Mouse (Mus musculus) G1E-ER4 (cell line): ENCODE results near the gene Cnmd. TPM values are rescaled to one million over a fixed set of nuclear protein-coding genes. Genes with fewer than 3 reads are reported as not detected.

Experiments used
- GATA1 ChIP-seq: IDR thresholded peaks from one replicate; pipeline ENCODE4 v1.8.0; 2012; ENCODE audit warnings: low read length, inconsistent platforms
- polyA plus RNA-seq: library from polyadenylated mRNA; stranded (reverse); fragments of >175 nt; gene quantifications from 2 replicates; pipeline ENCODE4 v1.2.3, GENCODE M21; 2012

Cnmd gene
- not detected in 2 replicates for polyA plus RNA-seq

DNA sequence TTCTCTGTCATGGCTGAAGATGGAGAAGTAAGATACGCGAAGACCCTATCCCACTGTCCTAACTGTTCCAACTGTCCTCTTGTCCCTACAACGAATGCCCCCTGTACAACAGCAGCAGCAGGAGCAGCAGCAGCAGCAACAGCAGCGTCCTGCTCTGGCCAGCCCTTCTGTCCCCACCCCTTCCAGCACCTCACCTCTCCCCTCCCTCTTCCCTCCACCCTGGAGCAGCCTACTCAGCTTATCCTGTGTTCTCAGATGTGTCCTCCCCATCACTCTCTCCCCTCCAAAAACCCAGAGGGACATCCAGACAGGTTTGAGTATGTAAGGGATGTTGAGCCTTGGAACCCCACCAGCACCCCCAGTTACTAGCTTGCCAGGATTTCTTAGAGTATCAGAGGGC, at the start of gene Cnmd:
Cnmd (minus strand) TSS at position 170 of the 400 bp plus-strand sequence.
- no peak for TF ChIP-seq GATA1

DNA sequence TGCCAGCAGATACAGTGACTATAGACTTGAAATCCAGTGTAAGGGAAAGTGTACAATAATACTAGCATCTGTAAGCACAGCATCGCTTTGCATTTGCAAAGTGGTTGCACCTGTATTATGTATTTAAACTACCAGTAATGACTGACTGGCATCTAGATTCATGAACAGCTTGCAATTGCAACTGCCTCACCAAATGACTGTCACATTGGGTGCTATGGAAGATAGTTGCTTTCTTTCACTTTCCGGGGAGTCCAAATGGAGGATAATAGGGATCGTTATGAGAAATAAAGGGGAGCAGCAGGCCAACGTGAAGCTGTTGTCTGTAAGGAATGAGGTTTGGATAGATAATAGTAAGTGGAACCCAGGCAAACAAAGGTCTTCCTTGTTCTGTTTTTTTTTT, 49.3 kb upstream of the Cnmd start:
- TF ChIP-seq GATA1: no peak

DNA sequence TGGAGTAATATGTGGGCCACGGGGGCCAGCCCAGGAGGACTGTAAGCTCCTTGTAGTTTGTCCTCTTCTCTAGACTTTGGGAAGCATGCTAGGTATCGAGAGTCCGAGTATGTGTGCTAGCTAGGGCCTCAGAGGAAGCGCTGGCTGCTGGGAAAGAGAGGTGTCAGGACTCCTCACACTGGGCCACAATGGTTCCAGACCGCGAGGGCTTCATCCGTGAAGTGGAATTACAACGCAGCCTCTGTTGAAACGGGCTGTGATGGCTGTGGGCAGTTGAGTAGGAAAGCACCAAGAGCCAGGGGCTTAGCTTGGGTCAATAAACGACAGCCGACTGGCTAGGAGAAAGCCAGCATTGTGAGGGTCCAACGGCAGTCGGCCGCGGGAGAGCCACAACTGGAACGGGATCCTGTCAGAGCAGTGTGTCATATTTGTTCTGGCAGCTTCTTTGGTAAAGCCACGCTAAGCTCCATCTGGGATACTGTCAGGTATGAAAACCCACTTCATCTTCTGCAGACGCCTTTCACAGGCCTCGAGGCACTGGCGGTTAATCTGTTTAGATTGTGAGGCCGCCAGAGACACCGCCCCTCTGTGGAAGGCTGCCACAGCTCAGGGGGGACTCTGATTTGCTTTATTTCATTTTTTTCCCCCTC, 41.7 kb upstream of the Cnmd start:
- TF ChIP-seq GATA1: no peak

DNA sequence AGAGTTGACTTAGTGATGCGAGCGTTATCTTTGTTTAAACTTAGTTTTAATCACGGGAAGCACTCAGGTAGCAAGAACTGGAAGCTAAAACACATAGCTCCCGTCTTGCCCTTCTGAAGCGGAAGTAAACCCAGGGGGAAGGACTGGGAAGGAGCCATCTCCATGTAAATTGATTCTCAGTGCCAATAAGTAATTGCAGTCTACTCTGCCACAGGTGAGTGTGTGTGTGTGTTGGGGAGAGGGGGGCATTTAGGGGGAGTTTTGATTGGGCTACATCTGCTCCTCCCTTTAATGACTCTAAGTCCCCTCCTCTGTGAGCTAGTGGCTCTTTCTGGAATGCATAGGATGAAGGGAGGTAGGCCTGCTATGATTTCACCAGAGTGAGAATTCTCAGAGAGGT, 39.6 kb upstream of the Cnmd start:
- no peak for TF ChIP-seq GATA1

DNA sequence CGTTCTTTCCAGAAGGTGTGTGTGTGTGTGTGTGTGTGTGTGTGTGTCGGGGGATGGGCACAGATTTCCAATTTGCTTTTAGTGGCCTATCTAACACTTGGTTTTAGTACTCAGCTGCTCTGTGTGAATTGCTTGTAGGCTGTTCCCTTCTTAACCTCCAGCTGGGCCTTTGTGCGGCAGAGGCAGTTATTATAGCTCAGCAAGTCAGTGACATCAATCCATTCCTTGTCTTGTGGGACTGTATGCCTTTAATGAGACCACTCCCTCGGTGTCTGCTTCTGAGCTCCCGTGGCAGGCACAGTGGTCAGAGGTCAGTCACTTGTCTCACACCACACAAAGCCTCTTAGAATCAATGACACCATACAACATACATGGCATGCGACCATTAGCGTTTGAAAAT, 39.1 kb upstream of the Cnmd start:
- no peak for TF ChIP-seq GATA1

DNA sequence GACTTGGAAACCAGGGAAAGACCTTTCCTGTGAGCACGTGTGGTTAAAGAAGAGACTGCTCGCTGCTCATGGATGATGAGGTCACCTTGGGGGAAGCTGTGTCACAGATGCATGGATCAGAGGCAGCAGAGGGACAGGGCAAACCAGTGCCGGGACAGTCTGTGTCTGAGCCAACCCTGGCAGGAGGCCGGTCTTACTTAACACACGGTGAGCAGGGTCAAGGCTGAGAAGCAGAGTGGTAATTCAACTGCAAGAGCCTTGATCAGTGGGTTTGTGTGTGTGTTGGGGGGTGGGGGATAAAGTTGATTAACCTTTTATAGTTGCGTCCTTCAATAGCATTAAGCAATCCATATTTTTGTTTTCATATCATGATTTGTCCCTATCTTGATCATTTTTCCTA, 37.4 kb upstream of the Cnmd start:
- no peak for TF ChIP-seq GATA1

DNA sequence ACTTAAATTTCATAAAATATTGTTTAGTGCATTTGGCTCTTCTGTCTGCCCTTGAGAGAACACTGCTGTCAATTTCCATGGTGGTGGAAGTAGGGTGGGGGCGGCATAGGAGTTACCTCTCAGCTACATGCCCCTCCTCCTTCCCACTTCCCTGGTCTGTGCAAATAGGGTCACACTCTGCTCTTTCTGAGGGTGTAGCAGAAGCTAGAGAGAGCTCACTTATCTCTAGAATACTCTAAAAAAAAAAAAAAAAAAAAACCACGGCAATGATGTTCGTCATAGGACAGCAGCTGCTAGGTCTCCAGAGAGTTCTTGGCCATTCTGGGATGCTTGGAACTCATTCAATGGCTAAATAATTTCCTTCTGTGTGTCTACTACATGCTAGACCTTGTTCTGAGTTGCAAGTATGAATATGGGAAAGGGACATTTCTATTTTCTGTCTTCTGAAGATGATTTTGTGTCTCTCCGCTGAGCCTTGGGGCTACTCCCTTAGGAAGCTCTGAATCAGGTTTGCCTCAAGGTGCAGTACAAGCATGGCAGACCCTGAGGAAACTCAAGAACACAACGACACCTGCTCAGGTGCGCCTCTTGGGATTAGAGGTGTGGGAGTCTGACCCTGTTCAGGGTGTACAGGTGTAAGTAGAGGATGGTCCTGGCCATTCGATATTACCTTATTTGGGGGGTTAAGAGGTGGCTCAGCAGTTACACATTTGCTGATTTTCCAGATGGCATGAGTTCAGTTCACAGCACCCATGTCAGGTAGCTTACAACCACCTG, 28.3 kb upstream of the Cnmd start:
- no peak for TF ChIP-seq GATA1

DNA sequence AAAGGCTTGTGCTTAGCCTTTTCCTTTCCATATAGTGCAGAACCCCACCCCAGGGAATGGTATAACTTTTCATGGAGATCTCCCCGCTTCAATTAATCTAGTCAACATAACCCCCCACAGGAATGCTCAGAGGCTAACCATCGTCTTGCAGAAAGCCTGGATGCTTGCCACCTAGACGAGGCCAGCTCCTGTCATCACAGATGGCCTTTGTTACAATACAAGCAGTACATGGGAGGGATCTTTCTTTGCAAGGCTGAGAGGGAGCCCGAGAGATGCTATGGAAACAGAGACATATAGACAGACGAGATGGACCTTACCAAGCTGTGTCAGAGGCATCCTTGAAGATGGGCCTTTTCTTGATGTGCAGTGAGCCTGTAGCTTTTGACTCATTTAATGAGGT, 18.7 kb upstream of the Cnmd start:
- TF ChIP-seq GATA1: no peak

DNA sequence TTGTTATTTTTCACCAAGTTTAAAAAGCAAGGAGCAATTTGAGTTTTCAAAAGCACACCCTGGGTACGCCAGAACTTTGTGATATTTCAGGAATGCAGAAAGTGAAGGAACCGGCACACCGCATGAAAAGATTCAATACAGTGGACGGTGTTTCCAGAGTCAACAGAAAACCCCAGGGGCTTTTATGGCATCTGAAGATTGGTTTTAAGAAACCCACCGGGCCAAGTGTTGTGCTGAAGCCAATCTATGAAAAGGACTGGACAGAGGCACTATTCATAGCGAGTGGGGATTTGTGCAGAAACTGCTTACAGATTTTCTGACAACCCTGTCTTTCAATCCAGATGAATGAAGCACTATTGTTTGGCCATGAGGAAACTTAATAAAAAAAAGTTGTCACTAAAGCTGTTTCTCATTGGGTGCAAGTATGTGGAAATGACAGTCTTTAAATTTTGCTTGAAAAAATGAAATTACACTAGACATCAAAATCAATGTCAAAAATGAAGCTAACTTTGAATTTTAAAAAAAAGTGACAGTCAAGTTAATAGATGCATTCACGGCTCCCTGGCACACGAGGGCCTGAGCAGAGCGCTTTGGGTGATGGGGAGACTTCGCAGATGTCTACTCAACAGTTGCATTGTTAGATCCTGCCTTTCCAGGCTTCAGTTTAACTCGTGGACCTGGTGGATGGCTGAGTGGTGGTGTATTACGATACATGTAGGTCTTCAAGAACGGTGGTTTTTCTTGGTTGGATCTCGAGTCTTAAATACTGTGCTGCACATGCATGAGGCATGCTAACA, 16.1 kb upstream of the Cnmd start:
- no peak for TF ChIP-seq GATA1

DNA sequence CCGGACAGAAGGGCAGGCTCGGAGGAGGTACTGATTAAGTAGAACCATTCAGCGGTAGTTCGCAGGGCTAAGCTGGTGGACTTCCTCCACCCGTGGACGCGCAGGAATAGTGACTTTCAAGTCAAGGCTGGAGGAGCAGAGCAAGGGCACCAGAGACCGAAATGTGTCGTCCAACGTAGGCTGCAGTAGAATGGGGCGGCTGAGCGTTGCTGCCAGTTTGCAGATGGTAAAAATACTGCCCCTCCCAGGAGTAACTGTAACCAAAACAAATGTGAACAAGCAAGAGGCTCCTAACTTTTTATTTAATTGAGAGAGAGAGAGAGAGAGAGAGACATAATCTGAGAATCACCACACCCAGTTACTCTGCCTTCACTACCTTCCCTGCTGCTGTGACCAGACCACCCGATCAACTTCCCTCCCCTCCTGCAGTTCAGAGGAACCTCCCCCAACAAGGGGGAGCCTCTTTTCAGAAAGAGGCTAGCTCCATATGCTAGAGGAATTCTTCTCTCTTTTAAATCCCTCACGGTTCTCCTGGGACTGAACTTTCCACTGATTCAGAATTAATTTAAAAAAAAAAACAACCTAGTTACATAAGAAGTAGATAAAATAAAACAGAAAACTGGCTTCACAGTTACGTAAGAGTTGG, 15.3 kb upstream of the Cnmd start:
- TF ChIP-seq GATA1: no peak

DNA sequence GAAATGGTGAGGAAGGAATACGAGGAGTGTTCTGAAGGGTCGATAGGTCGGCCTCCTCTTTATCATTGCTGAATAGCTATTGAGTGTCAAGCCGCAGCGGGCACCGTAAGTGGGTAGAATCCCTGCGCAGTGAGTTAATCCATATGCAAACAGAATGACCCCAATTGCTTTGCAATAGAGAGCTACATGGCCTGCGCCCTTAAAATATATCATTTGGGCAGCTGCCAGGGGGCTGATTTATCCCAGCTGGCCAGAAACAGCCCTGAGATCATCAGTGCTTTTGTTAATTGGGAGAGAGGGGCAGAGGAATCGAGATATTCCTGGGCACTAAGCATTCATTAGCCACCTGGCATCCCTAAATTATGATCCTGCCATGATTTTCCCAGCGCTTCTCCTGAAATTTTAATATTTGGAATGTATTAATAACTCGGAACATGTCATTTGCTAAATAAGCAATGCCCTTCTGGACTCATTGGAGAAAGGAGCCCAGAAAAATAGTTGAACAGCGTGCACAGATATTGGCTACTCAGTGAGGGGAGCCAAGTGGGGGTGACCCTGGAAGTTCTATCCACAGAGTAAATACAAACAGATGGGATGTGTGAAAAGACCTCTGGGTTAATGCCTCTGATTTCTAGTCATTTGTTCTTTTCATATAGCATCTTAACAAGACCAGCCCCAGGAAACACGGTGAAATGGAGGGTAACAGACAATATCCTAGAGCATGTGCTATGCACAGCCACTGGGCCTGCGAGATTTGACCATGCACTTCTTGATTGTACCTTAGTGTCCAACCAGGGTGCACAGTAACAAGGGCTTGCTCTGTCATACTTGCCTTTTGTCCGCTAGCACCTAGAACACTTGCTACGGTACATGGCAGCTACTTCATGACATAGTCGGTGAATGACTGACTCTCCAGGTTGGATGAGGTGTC, 11.4 kb upstream of the Cnmd start:
- TF ChIP-seq GATA1: no peak

DNA sequence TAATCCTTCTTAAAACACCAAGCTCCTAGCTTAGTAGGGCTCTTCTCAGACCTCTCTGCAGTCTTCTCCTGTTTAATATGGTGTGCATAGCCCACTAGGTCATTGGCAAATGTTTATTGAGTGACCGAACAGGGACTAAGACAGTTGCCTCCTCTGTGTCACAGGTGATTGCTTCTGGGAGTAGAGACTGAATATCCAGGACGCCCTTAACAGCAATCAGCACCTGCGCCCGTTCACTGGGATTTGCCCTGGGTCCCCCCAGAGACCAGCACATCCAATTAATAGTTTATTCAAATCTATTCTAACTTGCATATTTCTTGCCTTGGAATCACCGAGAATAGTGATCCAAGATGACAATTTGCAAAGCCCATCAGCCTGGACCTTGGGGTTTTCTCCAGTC, 10.6 kb upstream of the Cnmd start:
- no peak for TF ChIP-seq GATA1

DNA sequence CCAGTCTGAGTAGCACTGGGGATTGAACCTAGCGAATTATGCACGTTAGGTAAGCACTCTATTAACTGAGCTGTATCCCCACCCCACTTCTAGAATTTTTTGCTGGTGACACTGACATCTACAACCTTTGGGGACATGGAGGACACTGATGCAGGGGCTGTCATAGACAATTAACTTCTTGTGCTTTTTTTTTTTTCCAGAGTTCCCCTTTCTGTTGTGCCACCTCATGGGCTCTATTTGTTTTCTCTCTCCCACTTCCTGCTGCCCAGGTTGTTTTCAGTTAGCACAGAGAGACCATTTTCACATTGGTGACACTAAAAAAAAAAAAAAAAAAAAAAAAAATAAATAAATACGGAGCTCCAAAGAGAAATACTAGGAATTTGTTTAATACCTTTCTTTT, 9.0 kb upstream of the Cnmd start:
- TF ChIP-seq GATA1: no peak

DNA sequence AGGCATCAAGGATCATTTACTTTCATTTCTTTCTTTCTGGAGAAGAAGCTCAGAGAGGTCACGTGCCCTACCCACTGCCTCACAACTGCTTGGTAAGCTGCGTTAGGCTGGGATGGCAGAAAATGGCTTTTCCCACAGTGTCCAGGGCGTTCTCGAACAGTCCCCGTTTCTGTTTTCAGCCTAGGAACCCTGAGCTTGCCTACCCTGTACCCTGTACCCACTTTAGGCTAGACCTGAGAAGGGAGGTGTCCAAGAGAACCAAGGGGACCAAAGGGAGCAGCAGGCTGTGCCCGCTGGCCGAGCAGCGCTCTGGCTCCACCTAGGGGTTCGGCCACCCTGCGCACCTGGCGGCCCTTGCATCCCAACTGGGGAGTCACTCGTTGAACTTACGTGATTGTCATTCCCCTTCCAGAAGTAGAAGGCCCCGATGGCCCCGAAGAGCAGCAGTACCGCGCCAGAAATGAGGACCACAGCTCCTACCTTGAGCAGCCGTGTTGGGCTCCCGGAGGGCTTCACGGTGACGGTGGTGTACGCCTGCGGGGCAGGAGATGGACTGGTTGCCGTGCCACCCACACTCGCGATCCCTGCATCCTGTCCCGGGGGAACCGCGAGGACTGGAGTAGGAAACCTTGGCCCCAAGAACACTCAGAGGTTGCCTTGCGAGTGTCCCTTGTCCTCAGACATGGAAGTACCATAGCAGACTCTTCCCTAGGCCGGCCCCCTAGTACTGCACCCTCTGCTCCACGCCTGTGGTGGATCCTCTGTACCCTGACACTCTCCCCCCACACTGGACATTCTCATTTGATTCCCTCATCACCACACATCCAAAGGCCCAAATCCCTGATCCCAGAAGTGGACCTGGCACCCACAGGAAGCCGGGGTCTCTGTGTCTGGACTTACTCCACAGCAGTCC, 709 bp downstream of the Cnmd start:
- no peak for TF ChIP-seq GATA1
